Mouse (Mus musculus) CH12F3 (cell line): ENCODE results near the gene Troap.
"Not testable (repeated sequence)": the region's sequence is repeated elsewhere in the genome, so short reads cannot be mapped to it uniquely, and the experiment has no call there.

Experiments used
- in situ Hi-C: fragments of 300-500 bp; cut with MboI; formaldehyde crosslinking; loops from 2 replicates; pipeline ENCODE4 v1.14.3; 2020; ENCODE audit warnings: low sequenced_read_pairs

The Troap gene

DNA sequence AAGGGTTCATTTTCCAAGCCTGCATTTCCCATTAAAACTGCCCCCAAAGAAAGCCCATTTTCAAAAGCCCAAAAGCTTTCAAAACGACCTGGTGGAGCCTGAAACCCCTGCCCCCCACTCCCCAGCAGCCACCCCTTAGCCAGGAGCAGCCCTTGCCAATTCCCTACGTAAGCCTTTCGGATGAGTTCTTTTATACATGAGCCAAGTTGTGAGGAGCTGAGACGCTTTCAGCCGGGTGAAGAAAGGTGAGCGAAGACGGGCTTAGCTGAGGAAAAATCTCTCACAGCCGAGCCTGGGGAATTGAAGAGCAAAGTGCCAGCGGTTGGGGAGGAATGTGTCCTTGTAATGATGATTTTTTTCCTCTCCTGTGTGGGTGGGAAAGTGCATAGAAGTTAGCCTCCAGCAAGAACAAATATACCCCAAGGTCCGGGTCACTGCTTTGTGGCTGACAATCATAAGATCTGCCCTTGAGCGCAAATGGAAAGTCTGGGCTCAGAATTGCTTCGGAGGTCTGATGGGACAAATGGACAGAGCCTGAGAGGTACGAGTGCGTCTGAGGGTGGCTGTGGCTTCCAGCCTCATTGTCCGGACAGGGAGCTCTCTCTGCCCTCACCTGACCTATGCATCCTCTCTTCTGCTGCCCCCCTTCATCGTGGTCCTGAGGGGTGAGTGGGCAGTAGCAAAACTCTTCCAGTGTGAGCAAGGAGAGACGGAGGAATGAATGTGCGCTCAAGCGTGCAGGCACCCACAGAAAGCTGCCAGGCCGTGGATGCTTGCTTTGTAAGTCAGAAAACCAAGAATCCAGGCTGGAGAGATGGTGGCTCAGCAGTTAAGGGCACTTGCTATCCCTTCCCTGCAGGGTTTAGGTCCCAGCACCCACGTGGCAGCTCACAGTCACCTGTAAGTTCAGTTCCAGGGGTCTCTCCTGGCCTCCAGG lies 33.2 kb upstream of the Troap start:
- in situ Hi-C loops: no loop called here

GRCm38 (mm10) chr15:99042334-99042733 lies 32.0 kb upstream of the Troap start:
- in situ Hi-C loops: no loop called here

DNA sequence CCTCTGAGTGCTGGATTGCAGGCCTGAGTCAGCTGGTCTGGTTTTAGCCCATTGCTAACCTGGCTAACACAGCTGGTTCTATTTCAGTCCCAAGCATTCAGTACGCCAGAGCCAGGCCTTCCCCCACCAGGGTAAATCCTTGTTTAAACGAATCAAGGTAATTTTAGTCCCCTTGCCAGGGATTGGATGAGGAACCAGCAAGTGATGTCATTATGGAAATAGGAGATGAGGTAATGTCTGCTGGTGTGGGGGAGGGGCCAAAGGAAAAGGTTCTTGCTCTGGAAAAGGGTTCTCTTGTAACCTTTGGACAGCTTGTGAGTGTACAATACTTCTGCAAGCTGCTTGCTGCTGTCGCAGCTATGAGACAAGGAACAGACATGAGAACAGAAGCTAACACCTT lies 29.5 kb upstream of the Troap start:
- in situ Hi-C loops: no loop called here

GRCm38 (mm10) chr15:99045734-99046133 lies 28.6 kb upstream of the Troap start:
- in situ Hi-C loops: not testable (repeated sequence)

DNA sequence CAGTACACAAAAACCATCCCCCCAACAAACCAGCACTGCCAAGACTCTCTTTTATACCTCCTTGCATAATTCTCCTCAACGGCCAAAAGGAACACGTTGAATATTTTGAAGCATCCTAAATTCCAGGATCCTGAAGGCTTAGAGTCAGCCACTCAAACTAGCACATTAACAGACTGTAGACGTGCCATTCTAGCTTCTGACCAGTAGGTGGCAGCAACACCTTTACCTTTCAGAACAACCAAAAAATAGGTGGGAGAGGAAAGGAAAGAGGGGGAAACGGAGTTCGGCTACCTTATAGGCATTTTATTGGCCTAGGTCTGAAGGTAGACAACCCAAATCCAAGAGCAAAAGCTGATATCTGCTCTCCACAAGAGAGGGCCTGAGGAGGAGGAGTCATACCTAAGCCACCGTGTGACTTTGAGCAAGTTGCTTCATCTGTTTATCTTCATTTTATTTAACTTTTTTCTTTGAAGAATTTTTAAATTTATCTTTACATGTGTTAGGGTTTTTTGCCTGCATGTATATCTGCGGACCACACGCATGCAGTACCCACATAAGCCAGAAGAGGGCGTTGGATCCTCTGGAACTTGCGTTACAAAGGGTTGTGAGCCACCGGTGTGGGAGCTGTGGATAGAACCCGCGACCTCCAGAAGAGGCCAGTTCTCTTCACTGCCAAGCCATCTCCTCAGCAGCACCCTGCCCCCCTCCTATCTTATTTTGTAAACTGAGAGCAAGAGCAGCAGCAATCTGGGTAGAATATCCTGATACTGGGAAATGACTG lies 24.7 kb upstream of the Troap start:
- in situ Hi-C loops: no loop called here

DNA sequence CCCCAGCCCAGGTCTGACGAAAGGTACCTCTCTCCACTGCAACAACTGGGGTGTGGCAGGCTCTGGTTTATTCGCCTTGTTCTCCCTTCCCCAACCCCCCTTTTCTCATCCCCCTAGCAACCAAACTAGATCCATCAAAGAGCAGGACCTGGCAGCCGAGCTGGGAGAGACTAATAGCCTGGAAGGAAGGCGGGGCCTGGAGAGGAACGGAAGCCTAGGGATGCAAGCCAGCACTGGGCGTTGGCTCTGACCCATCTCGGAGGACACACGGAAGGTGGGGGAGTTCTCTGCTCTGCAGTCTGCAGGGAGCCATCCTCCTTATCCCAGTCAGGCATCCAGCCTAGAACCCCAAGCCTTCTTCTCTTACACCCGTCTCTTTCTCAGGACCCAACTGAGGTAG lies 21.0 kb upstream of the Troap start:
- in situ Hi-C loops: no loop called here

DNA sequence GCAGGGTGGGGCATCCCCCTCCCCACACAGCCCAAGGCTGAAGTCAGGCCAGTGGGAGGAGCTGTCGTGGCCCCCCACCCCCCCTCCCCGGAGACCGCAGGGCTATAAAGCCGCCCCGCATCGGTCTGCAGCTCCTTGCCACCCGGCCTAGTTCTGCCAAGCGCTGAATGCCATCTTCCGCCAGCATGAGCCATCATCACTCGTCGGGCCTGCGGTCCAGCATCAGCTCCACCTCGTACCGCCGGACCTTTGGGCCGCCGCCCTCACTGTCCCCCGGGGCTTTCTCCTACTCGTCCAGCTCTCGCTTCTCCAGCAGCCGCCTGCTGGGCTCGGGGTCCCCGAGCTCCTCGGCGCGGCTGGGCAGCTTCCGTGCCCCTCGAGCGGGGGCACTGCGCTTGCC lies 19.3 kb upstream of the Troap start, which contains the start of gene Prph:
Gene Prph (plus strand): TSS at position 135 of the 400 bp plus-strand sequence.
- in situ Hi-C loops: no loop called here

GRCm38 (mm10) chr15:99055511-99055961 lies 18.8 kb upstream of the Troap start:
- in situ Hi-C loops: no loop called here

DNA sequence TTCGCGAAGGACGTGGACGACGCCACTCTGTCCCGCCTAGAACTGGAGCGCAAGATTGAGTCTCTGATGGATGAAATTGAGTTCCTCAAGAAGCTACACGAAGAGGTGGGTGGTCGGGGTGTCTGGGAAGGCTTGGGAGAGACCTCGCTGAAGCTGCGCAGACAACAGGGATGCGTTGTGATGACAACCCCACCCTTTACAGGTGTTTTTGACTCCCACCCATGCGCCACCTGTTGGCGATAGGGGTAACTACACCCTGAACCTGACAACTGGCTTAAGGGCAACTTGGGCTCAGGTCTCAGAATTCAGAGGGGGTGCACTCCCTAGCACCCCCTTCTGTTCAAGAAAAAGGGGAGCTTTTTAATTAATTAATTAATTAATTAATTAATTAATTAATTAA lies 18.0 kb upstream of the Troap start:
- in situ Hi-C loops: no loop called here

GRCm38 (mm10) chr15:99065557-99066165 lies 8.7 kb upstream of the Troap start:
- in situ Hi-C loops: no loop called here

- in situ Hi-C loops: no loop called here
Measured at GRCm38 (mm10) chr15:99071988-99072387, 2.4 kb upstream of the Troap start.

GRCm38 (mm10) chr15:99074600-99075333 lies 392 bp downstream of the Troap start:
- in situ Hi-C loops: no loop called here

- in situ Hi-C loops: not testable (repeated sequence)
Measured at GRCm38 (mm10) chr15:99076011-99076410, 1.6 kb downstream of the Troap start.

- in situ Hi-C loops: no loop called here
Measured at GRCm38 (mm10) chr15:99078181-99078910, 4.0 kb downstream of the Troap start.

DNA sequence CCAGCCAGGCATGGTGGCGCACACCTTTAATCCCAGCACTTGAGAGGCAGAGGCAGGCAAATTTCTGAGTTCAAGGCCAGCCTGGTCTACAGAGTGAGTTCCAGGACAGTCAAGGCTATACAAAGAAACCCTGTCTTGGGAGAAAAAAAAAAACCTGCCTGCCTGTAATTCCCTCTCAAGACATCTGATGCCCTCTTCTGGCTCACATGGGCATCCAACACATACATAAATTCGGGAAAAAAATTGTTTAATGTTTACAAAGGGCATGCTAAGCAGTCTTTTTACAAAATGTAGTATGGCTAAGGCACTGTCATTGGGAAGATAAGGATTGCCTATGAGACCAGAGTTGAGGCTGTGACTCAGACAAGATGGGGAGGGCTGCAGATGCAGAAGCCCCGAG lies 5.4 kb downstream of the Troap start:
- in situ Hi-C loops: no loop called here

DNA sequence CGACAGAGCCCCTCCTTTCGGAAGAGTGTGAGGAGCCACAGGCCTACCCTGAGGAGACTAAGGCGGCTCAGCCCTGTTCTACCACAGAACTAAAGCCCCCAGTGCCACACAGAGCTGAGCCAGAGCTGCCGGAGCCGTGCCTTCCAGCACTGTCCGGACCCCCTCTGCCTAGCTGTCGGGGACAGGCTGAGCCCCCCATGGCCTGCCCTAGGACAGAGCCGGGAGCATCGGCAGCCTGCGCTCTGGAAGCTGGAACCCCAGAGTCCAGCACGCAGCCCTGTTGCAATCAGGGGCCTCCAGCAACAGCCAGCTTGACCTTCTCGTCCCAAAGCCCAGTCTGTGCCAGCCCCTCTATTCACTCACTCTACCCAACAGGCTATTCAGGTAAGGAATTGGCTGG lies 7.9 kb downstream of the Troap start:
- in situ Hi-C loops: no loop called here

- in situ Hi-C loops: no loop called here
Measured at GRCm38 (mm10) chr15:99082840-99083239, 8.5 kb downstream of the Troap start.

DNA sequence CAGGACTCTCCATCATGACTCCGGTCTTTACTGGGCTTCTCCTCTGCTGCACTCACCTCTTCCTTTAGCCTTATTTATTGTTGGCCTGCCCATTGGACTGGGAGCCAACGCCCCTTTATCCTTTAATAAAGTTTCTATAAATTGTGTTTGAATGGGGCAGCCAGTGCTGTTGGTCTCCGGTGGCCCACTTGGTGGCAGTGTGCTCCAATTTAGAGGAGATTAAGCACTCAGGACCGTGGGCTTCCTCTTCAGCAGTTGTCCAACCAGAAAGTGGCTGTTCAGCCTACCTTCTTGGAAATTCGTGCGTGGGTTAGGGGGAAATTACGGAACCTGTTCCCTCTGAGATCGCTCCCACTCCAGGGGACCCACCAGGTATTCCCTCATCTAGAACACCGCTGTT lies 8.9 kb downstream of the Troap start:
- in situ Hi-C loops: no loop called here

- in situ Hi-C loops: no loop called here
Measured at GRCm38 (mm10) chr15:99083867-99084557, 9.6 kb downstream of the Troap start.
